Mouse (Mus musculus): Measurements from ENCODE around the gene Hoxa4. TPM values are rescaled to one million over a fixed set of nuclear protein-coding genes. Genes with fewer than 3 reads are reported as not detected.

The Hoxa4 gene
- total and polyA plus RNA-seq, 3 experiments: 0.19 TPM; not detected in 2

DNA sequence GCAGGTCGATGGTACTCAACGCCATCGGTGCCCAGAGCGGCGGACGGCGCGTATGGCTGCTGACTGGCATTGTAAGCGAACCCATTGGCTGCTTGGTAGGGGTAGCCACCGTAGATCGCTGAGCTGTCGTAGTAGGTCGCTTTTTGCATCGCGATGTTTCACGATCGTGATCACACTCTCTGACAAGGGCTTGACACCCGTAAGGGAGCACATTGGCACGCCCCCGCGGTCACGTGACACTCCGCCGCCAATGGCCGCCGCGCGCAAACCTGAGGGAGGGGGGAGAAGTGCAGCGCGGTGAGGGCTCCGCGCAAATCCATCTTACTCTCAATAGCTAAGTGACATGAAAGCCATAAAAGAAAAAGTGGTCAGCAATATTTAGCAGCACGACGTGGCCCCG lies 19.1 kb downstream of the Hoxa4 start:
- H3K36me3 ChIP-seq (replicated peaks in 1 of 2; ENCODE audit: control insufficient read depth in 1 of 2, insufficient read depth in 1 of 2, low read length in 1 of 2): peaks cover 3 to 19% of the 10 kb centered on the region in 2 experiments
- no peak for DNase-seq (ENCODE audit: extremely low read depth)
- dilution Hi-C loops (cut with MboI; ENCODE audit: extremely low pct_ligation_motif_present, extremely low pct_unique_long_range_greater_than_20kb, low sequenced_read_pairs): no loop called here

DNA sequence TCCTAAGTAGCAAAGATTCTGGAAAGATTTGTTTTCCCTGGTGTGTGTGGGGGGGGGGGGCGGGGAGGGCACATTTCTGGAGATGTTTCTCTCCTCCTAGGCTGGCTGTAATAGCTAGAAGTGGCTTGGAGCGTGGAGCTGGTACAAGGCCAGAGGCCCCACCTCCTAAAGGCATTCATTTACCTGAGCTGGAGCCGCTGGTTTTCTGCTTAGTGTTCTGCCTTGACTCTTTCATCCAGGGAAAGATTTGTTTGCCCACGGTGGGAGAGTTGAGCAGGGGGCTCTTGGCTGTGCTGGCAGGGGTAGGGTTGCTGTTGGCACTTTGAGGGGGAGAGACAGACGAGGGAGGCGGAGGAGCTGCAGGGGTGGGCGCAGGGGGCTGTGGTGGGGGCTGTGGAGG lies 19.6 kb downstream of the Hoxa4 start:
- no peak overlapping the region for H3K27ac ChIP-seq (ENCODE audit: insufficient read depth, low read depth)
- H3K4me2 ChIP-seq (ENCODE audit: insufficient read depth, low read depth, poor library complexity, severe bottlenecking): no peak overlapping the region
- dilution Hi-C loops (cut with MboI; ENCODE audit: extremely low pct_ligation_motif_present, extremely low pct_unique_long_range_greater_than_20kb, low sequenced_read_pairs): no loop called here

More for the DNA sequence above, 19.1 kb downstream of the Hoxa4 start:
- Histone ChIP-seq H3K79me2 (replicated peaks; ENCODE audit: control insufficient read depth, extremely low read depth, insufficient read depth, poor library complexity, severe bottlenecking) (no peaks in the 10 kb centered on the region), H3K9me3 (replicated peaks; ENCODE audit: low read length) (peaks cover 9% of the 10 kb centered on the region), H3K4me2 (ENCODE audit: insufficient read depth, low read depth, poor library complexity, severe bottlenecking) (no peak overlapping the region), H3K4me1 (ENCODE audit: control insufficient read depth in 1 of 2, insufficient read depth in 2 of 2) (no peaks in the 10 kb centered on the region), H3K27ac (ENCODE audit: insufficient read depth, low read depth) (no peak overlapping the region), H3K27me3 (replicated peaks) (no peaks in the 10 kb centered on the region), H3K4me3 (replicated peaks in 1 of 3; ENCODE audit: low read depth in 2 of 3, low read length in 2 of 3, poor library complexity in 1 of 3) (no peak overlapping the region), H3K9ac (ENCODE audit: insufficient read depth, low read depth) (no peak overlapping the region)
- TF ChIP-seq ZNF384 (IDR thresholded peaks at IDR 0.05; ENCODE audit: low read depth, low read length): no peak
- TF ChIP-seq ZKSCAN1 (IDR thresholded peaks at IDR 0.05; ENCODE audit: borderline replicate concordance, low read depth, low read length): no peak
- TF ChIP-seq SIN3A (IDR thresholded peaks at IDR 0.05; ENCODE audit: low read length): no peak
- TF ChIP-seq BHLHE40 (IDR thresholded peaks at IDR 0.05; ENCODE audit: low read depth, low read length): no peak
- no peak for TF ChIP-seq JUN (IDR thresholded peaks at IDR 0.05; ENCODE audit: insufficient read depth, low read depth, low read length)
- TF ChIP-seq GABPA (IDR thresholded peaks at IDR 0.05; ENCODE audit: insufficient replicate concordance, low read depth, low read length): no peak
- TF ChIP-seq RAD21 (IDR thresholded peaks at IDR 0.05; ENCODE audit: low read depth, low read length): no peak
- no peak for TF ChIP-seq PAX5 (IDR thresholded peaks at IDR 0.05; ENCODE audit: low read length)
- TF ChIP-seq MAX (IDR thresholded peaks at IDR 0.05; ENCODE audit: low read length): no peak
- no peak for TF ChIP-seq SMC3 (IDR thresholded peaks at IDR 0.05; ENCODE audit: low read depth, low read length)
- TF ChIP-seq MXI1 (IDR thresholded peaks at IDR 0.05; ENCODE audit: low read depth, low read length): no peak
- TF ChIP-seq ZMIZ1 (IDR thresholded peaks at IDR 0.05; ENCODE audit: low read depth, low read length): no peak
- TF ChIP-seq E2F4 (IDR thresholded peaks at IDR 0.05; ENCODE audit: insufficient replicate concordance, low read depth, low read length): no peak
- TF ChIP-seq JUND (conservative IDR thresholded peaks at IDR 0.05; ENCODE audit: low read depth, low read length): no peak
- no peak for TF ChIP-seq MYC (IDR thresholded peaks at IDR 0.05; ENCODE audit: low read depth, low read length)
- TF ChIP-seq CHD1 (IDR thresholded peaks at IDR 0.05; ENCODE audit: low read depth, low read length): no peak
- TF ChIP-seq ELF1 (IDR thresholded peaks at IDR 0.05; ENCODE audit: low read depth, low read length): no peak
- in situ Hi-C loops (cut with MboI; ENCODE audit: low pct_ligation_motif_present, low pct_unique_long_range_greater_than_20kb, low sequenced_read_pairs): no loop called here

More for the DNA sequence above, 19.6 kb downstream of the Hoxa4 start:
- TF ChIP-seq POLR2AphosphoS2 (IDR thresholded peaks at IDR 0.05; ENCODE audit: low read depth, low read length): no peak
- no peak for TF ChIP-seq MEF2A (IDR thresholded peaks at IDR 0.05; ENCODE audit: borderline replicate concordance, low read depth, low read length)
- no peak for TF ChIP-seq IRF4 (IDR thresholded peaks at IDR 0.05; ENCODE audit: low read depth, low read length)
- no peak for TF ChIP-seq TCF12 (IDR thresholded peaks at IDR 0.05; ENCODE audit: low read depth, low read length)
- no peak for TF ChIP-seq POLR2A (IDR thresholded peaks at IDR 0.05; ENCODE audit: low read depth, low read length)
- no peak for TF ChIP-seq MAX (IDR thresholded peaks at IDR 0.05; ENCODE audit: low read length)
- TF ChIP-seq E2F4 (IDR thresholded peaks at IDR 0.05; ENCODE audit: insufficient replicate concordance, low read depth, low read length): no peak
- TF ChIP-seq CTCF (conservative IDR thresholded peaks at IDR 0.05 in 1 of 2, IDR thresholded peaks at IDR 0.05 in 1 of 2; ENCODE audit: low read depth in 2 of 2, low read length in 2 of 2): no peak
- TF ChIP-seq MYC (IDR thresholded peaks at IDR 0.05; ENCODE audit: low read depth, low read length): no peak
- no peak for TF ChIP-seq SMC3 (IDR thresholded peaks at IDR 0.05; ENCODE audit: low read depth, low read length)
- no peak for TF ChIP-seq ZKSCAN1 (IDR thresholded peaks at IDR 0.05; ENCODE audit: borderline replicate concordance, low read depth, low read length)
- peaks cover 9% of the 10 kb centered on the region for H3K9me3 ChIP-seq (replicated peaks; ENCODE audit: low read length)
- no peak overlapping the region for H3K9ac ChIP-seq (ENCODE audit: insufficient read depth, low read depth)
- no peak for DNase-seq (ENCODE audit: extremely low read depth)
- H3K36me3 ChIP-seq (replicated peaks in 1 of 2; ENCODE audit: control insufficient read depth in 1 of 2, insufficient read depth in 1 of 2, low read length in 1 of 2): peaks cover 3 to 21% of the 10 kb centered on the region in 2 experiments
- no peak overlapping the region for H3K4me3 ChIP-seq (replicated peaks in 1 of 3; ENCODE audit: low read depth in 2 of 3, low read length in 2 of 3, poor library complexity in 1 of 3)
- no peaks in the 10 kb centered on the region for H3K79me2 ChIP-seq (replicated peaks; ENCODE audit: control insufficient read depth, extremely low read depth, insufficient read depth, poor library complexity, severe bottlenecking)
- in situ Hi-C loops (cut with MboI; ENCODE audit: low pct_ligation_motif_present, low pct_unique_long_range_greater_than_20kb, low sequenced_read_pairs): no loop called here
- no peaks in the 10 kb centered on the region for H3K27me3 ChIP-seq (replicated peaks)
- H3K4me1 ChIP-seq (ENCODE audit: control insufficient read depth in 1 of 2, insufficient read depth in 2 of 2): no peaks in the 10 kb centered on the region

All from CH12.LX (cell line).